Mouse (Mus musculus) lung, embryonic 16.5 days (tissue): ENCODE measurements around the gene Ndc1. TPM values are rescaled to one million over a fixed set of nuclear protein-coding genes. Genes with fewer than 3 reads are reported as not detected.
A peak's percentile ranks its signal among the peaks of the same experiment; 100 is the strongest.

Experiments
- ATAC-seq: fragments of 200-750 bp; cut with Nextera tagmentation; 2 replicates; pipeline ENCODE4 v1.8.0; 2017; ENCODE audit warnings: low read depth, mild to moderate bottlenecking, moderate library complexity
- H3K27ac ChIP-seq: fragments of 300-500 bp; sonication (generic); 2 replicates; pipeline ENCODE4 v1.5.1; 2014; ENCODE audit warnings: mild to moderate bottlenecking, control low read depth, low read length
- H3K27me3 ChIP-seq: fragments of 300-500 bp; sonication (generic); 2 replicates; pipeline ENCODE4 v1.6.1; 2014; ENCODE audit warnings: low read depth, low read length, mixed read lengths; ENCODE audit not compliant: control insufficient read depth, insufficient read depth
- H3K36me3 ChIP-seq: fragments of 300-500 bp; sonication (generic); 2 replicates; pipeline ENCODE4 v1.6.1; 2014; ENCODE audit warnings: low read length; ENCODE audit not compliant: control insufficient read depth, insufficient read depth
- H3K4me1 ChIP-seq: fragments of 300-500 bp; sonication (generic); replicated peaks from 2 replicates; pipeline ENCODE4 v1.6.1; 2014; ENCODE audit warnings: low read length, mixed read lengths; ENCODE audit not compliant: control insufficient read depth, insufficient read depth
- H3K4me2 ChIP-seq: fragments of 300-500 bp; sonication (generic); 2 replicates; pipeline ENCODE4 v1.6.1; 2014; ENCODE audit warnings: low read depth, low read length, control low read depth
- H3K4me3 ChIP-seq: fragments of 300-500 bp; sonication (generic); 2 replicates; pipeline ENCODE4 v1.5.1; 2014; ENCODE audit warnings: mild to moderate bottlenecking, low read length, control low read depth
- H3K9ac ChIP-seq: fragments of 300-500 bp; sonication (generic); 2 replicates; pipeline ENCODE4 v1.6.1; 2014; ENCODE audit warnings: low read length, control low read depth
- H3K9me3 ChIP-seq: fragments of 300-500 bp; sonication (generic); 2 replicates; pipeline ENCODE4 v1.6.1; 2016; ENCODE audit warnings: low read length; ENCODE audit not compliant: control insufficient read depth
- WGBS: fragments of 180-500 bp; shearing (Covaris S2); extraction: QIAGEN DNeasy Blood & Tissue Kit; methylation state at CpG from one replicate; pipeline ENCODE4 v1.1.7; 2014; 5-methylcytosine and 5-hydroxymethylcytosine counted together
- polyA plus RNA-seq: library from polyadenylated mRNA; unstranded; fragments of >200 nt; fragmentation: Nextera tagmentation; extraction: Ambion mirVana; gene quantifications from 2 replicates; pipeline ENCODE4 v1.2.1, GENCODE M21; 2015

Gene Ndc1
- polyA plus RNA-seq, 1 experiment from 2014 or later: 34.8 TPM

DNA sequence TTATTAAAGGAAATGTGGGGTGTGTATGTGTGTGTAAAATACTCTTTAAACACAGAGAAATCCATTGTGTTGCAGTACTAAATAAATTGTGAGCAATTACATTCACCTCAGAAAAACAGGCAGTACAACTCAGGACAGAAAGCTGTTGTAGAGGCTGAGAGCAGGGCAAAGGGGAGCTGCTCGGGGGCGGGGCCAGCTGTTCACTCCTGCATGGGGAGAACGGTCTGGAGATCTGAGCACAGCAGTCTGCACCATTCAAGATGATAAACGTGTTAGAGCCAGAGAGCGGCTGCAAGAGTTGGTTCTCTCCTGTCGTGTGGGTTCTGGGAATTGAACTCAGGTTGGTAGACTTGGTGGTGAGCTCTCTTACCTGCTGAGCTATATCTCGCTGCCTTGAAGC is 13.3 kb downstream of the Ndc1 start:
- no peak overlapping the region for H3K4me3 ChIP-seq
- no peaks in the 10 kb centered on the region for H3K9me3 ChIP-seq
- 80% methylated on average over 7 of the region's 7 CpGs for WGBS
- H3K9ac ChIP-seq: no peak overlapping the region
- no peaks in the 10 kb centered on the region for H3K4me1 ChIP-seq
- no peak overlapping the region for H3K4me2 ChIP-seq
- no peaks in the 10 kb centered on the region for H3K27me3 ChIP-seq
- no peak overlapping the region for H3K27ac ChIP-seq
- peaks cover 28% of the 10 kb centered on the region for H3K36me3 ChIP-seq
- ATAC-seq: no peak

DNA sequence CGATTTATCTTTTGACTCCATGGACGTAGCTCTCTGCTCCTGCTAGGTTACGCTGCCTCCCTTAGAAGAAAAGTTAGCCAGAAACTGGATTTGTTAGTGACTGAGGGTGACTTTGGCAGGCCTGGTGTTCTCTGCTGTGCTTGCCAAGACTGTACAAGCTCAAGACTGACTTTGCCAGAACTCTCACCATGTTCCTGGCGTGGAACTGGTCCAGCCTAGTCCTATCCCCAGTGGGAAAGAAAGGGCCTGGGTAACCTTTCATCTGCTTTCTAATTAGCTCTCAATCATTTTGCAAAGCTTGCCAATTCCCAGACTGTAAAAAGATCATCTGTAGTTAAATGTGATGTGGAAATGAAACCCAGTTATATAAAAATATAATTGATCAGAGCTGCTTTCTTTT is 19.5 kb downstream of the Ndc1 start:
- H3K4me2 ChIP-seq: no peak overlapping the region
- H3K27ac ChIP-seq: no peak overlapping the region
- peaks cover 31% of the 10 kb centered on the region for H3K36me3 ChIP-seq
- no peak overlapping the region for H3K9ac ChIP-seq
- WGBS: 93% methylated on average over 4 of the region's 4 CpGs
- H3K27me3 ChIP-seq: no peaks in the 10 kb centered on the region
- no peak overlapping the region for H3K4me3 ChIP-seq
- H3K9me3 ChIP-seq: no peaks in the 10 kb centered on the region
- no peaks in the 10 kb centered on the region for H3K4me1 ChIP-seq
- no peak for ATAC-seq

DNA sequence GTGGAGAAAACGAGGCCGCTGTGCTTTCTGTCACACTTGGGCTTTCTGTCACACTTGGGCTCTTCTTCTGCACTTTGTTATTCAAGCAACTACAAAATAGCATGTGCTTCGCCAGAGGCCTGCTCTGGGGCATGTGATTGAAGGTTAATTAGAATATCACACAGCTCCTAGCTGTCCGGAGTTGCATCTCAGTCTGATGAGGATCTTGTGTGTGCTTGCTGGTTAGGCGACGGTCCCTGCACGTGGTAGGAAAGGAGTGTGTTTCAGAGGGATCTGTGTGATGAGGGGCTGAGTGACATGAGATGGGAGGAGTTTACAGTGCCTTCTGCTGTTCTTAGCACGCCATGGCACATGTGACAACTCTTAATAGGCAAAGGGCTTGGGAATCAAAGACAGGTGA is 19.9 kb downstream of the Ndc1 start:
- WGBS: 93% methylated on average over 8 of the region's 8 CpGs
- Histone ChIP-seq H3K4me2 (no peak overlapping the region), H3K4me1 (no peaks in the 10 kb centered on the region), H3K4me3 (no peak overlapping the region), H3K27me3 (no peaks in the 10 kb centered on the region), H3K9ac (no peak overlapping the region), H3K9me3 (no peaks in the 10 kb centered on the region), H3K27ac (no peak overlapping the region), H3K36me3 (peaks cover 29% of the 10 kb centered on the region)
- no peak for ATAC-seq

DNA sequence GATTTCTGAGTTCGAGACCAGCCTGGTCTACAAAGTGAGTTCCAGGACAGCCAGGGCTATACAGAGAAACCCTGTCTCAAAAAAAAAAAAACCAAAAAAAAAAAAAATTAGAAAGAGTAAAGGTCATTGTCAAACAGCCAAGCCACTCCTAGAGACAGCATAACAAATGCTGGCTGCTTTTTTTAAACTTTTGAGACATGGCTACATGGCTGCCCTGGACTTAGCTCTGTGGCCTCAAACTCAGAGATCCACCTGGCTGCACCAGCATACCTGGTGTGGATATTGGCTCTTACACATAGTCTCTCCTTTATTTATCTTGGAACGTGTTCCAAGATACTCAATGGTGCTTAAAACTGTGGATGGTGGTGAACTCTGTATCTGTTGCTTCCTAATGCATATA is 20.7 kb downstream of the Ndc1 start:
- 80% methylated on average over 2 of the region's 2 CpGs for whole genome bisulfite sequencing
- no peak for ATAC-seq
- Histone ChIP-seq H3K36me3 (peaks cover 31% of the 10 kb centered on the region), H3K27me3 (no peaks in the 10 kb centered on the region), H3K27ac (no peak overlapping the region), H3K4me2 (no peak overlapping the region), H3K4me3 (no peak overlapping the region), H3K4me1 (no peaks in the 10 kb centered on the region), H3K9ac (no peak overlapping the region), H3K9me3 (no peaks in the 10 kb centered on the region)

DNA sequence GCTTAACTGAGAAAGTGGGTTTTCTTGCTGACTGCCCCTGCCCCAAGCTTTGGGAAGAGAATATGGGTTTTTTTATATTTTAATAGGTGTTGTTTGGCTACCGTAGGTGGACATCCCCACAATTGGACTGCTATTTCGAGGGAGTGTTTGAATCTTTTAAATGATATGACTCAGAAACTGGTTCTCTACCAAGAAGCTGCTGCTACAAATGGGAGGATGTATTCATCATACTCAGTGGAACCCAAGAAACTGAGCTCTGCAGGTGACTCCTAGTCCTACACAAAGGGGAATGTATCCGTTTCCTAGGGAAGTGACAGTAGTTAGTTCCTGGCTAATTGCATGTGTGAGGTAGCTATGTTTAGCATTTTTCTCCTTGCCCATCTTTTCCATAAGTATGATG is 21.8 kb downstream of the Ndc1 start:
- Histone ChIP-seq H3K27me3 (no peaks in the 10 kb centered on the region), H3K27ac (no peak overlapping the region), H3K4me2 (no peak overlapping the region), H3K4me3 (no peak overlapping the region), H3K9me3 (no peaks in the 10 kb centered on the region), H3K9ac (no peak overlapping the region), H3K36me3 (peaks cover 35% of the 10 kb centered on the region), H3K4me1 (no peaks in the 10 kb centered on the region)
- ATAC-seq: no peak
- 93% methylated on average over 3 of the region's 3 CpGs for WGBS

DNA sequence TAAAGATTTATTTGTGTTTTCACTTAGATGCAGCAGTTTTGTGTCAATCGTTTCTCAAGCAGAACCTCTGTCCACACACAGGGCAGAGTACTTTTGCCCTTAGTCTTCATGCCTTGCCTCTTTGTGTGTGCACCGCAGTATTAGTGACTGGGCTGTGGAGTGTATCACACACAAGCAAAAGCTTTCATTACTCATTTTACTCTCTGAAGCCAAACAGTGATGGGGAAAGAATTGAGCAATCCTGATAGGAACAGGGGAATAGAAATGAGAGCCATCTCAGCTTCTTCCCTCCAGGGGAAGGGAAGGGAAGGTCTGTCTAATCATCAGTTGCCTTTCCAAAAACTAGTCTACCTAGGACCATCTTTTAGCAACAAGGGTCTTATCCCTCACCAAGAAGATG is 26.2 kb downstream of the Ndc1 start:
- H3K36me3 ChIP-seq: peaks cover 32% of the 10 kb centered on the region
- no peak for ATAC-seq
- no peaks in the 10 kb centered on the region for H3K4me1 ChIP-seq
- no peak overlapping the region for H3K9ac ChIP-seq
- H3K27ac ChIP-seq: no peak overlapping the region
- 88% methylated on average over 2 of the region's 2 CpGs for whole genome bisulfite sequencing
- H3K4me2 ChIP-seq: no peak overlapping the region
- H3K4me3 ChIP-seq: no peak overlapping the region
- no peaks in the 10 kb centered on the region for H3K27me3 ChIP-seq
- no peaks in the 10 kb centered on the region for H3K9me3 ChIP-seq

DNA sequence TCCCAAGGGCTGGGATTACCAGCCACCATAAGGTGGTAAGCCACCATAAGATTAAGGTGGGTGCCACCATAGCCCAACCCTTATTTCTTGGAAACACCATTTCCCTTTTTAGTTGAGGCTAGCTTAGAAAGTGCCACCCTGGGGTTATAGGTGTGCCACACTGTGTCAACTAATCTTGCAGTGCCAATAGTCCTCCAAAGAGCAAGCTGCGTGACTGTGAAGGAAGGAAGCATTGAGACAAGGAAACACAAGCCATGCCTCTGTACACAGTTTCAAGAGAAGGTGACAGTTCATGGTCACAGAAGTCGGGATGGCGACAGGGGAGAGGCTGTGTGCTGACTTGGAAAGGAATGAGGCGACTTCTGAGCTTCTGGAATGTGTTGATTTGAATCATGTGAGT is 52.6 kb downstream of the Ndc1 start:
- Histone ChIP-seq H3K27me3 (peaks cover 5% of the 10 kb centered on the region; the same call in 1 of the 2 replicates), H3K4me1 (no peaks in the 10 kb centered on the region), H3K4me2 (no peak overlapping the region), H3K36me3 (peaks cover 6% of the 10 kb centered on the region), H3K9ac (no peak overlapping the region), H3K4me3 (no peak overlapping the region), H3K27ac (no peak overlapping the region), H3K9me3 (no peaks in the 10 kb centered on the region)
- 66% methylated on average over 4 of the region's 4 CpGs for WGBS
- ATAC-seq: no peak

DNA sequence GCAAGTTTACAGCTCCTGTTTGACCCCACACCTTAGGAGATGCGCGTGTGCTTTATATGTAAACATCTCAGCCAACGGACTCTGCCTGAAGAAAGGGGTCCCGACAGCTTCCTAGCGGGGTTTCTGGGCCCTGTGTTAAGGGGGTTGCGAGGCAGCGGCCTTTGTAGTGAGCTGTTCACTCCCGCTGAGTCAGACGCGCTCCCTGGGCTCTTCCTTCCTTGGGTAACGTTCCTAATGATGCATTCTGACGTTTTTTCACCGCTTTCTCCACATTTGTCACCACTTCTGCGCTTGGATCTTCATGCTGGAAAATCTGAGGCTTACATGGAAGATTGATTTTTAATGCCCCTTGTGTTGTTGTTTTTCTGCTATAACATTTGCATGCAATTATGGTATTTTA is 54.1 kb downstream of the Ndc1 start:
- peaks cover 5% of the 10 kb centered on the region; the same call in 1 of the 2 replicates for H3K27me3 ChIP-seq
- no peak for ATAC-seq
- peak overlapping the region; percentile 40 for H3K4me2 ChIP-seq
- no peak overlapping the region for H3K4me3 ChIP-seq
- H3K36me3 ChIP-seq: no peaks in the 10 kb centered on the region; the same call in 1 of the 2 replicates
- no peaks in the 10 kb centered on the region for H3K9me3 ChIP-seq
- no peak overlapping the region for H3K9ac ChIP-seq
- WGBS: 4% methylated on average over 14 of the region's 14 CpGs
- no peaks in the 10 kb centered on the region for H3K4me1 ChIP-seq
- H3K27ac ChIP-seq: no peak overlapping the region

DNA sequence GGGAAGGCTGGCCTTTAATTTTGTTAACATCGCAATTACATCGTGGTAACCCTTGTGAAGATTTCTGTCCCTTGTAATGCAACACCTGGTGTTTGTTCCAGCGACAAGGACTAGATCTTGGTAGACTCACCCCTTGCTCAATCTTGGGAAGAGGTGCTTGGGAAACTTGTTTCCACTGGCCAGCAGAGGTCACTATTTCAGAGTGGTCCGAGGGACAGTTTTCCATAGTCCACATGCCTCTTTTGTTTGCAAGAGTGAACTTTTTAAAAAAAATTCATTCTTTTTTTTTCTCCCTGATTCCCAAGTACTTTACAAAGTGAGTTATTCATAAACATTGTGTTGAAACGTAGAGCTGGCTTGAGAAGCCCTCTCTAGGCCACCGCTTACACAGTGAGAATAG is 54.6 kb downstream of the Ndc1 start:
- Histone ChIP-seq H3K27ac (no peak overlapping the region), H3K4me1 (no peaks in the 10 kb centered on the region), H3K4me3 (no peak overlapping the region), H3K9me3 (no peaks in the 10 kb centered on the region), H3K9ac (no peak overlapping the region), H3K27me3 (peaks cover 5% of the 10 kb centered on the region; the same call in 1 of the 2 replicates), H3K36me3 (no peaks in the 10 kb centered on the region; the same call in 1 of the 2 replicates), H3K4me2 (no peak overlapping the region)
- peak; percentile 45; the same call in 1 of the 2 replicates for ATAC-seq
- 16% methylated on average over 6 of the region's 6 CpGs for WGBS

DNA sequence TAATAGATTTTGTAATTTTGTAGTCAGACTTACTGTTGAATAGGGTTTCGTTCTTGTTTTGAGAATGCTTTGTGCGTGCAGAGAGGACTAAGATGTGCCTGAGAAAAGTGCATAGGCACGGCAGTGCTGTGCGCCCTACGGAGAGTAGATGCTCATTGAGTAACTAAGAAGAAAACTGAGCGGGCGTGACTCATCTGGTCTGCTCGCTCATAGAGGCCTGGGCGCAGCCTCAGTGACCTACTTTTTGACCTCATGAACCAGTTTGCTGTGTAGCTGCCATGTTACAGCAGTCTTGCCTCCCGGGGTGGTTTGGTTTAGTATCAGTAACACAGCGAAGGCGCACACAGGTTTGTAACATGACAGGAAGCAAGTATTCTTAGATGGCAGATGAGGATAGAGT is 58.0 kb downstream of the Ndc1 start:
- H3K4me3 ChIP-seq: no peak overlapping the region
- H3K4me2 ChIP-seq: no peak overlapping the region
- no peaks in the 10 kb centered on the region for H3K9me3 ChIP-seq
- no peak overlapping the region for H3K27ac ChIP-seq
- H3K4me1 ChIP-seq: no peaks in the 10 kb centered on the region
- 94% methylated on average over 12 of the region's 12 CpGs for WGBS
- no peak for ATAC-seq
- no peaks in the 10 kb centered on the region for H3K36me3 ChIP-seq
- H3K27me3 ChIP-seq: peaks cover 5% of the 10 kb centered on the region; the same call in 1 of the 2 replicates
- H3K9ac ChIP-seq: no peak overlapping the region
